Mouse (Mus musculus): Measurements from ENCODE around the gene Ubc. TPM values are rescaled to one million over a fixed set of nuclear protein-coding genes. Genes with fewer than 3 reads are reported as not detected.
A peak's percentile ranks its signal among the peaks of the same experiment; 100 is the strongest.
"Not testable (repeated sequence)": the region's sequence is repeated elsewhere in the genome, so short reads cannot be mapped to it uniquely, and the experiment has no call there.

Ubc gene
- 1,000 to 10,000 TPM; 1,428 to 1,489 TPM for total RNA-seq (2021)
- long read RNA-seq, experiment 1, transcript Ubc-203 (2 exons, 2,581 nt), result minor isoform, 5 of 1,133 reads
- long read RNA-seq, experiment 1, transcript Ubc-202 (2 exons, 2,618 nt), result major isoform, 660 of 1,133 reads
- long read RNA-seq, experiment 1, partial matches to known transcripts, result 0 of 1,133 reads
- long read RNA-seq, experiment 1, other reads (novel, unspliced or antisense), result 466 of 1,133 reads
- long read RNA-seq, experiment 2, transcript Ubc-202 (2 exons, 2,618 nt), result major isoform, 190 of 398 reads
- long read RNA-seq, experiment 2, partial matches to known transcripts, result 152 of 398 reads
- long read RNA-seq, experiment 2, other reads (novel, unspliced or antisense), result 52 of 398 reads

GRCm38 (mm10) chr5:125389579-125390441, at the start of gene Ubc:
TSS of gene Ubc (minus strand) at chr5:125390202.
- peak; percentile 93 to 94 for DNase-seq

GRCm38 (mm10) chr5:125434347-125434746, 44.3 kb upstream of the Ubc start:
- DNase-seq, result not testable (repeated sequence)

GRCm38 (mm10) chr5:125433793-125434337, 43.9 kb upstream of the Ubc start, which contains the start of gene Dhx37:
TSS of gene Dhx37 (minus strand) at chr5:125434121.
- peak; percentile 96 for DNase-seq

GRCm38 (mm10) chr5:125432324-125432723, 42.3 kb upstream of the Ubc start:
- not testable (repeated sequence) for DNase-seq

- DNase-seq, result peak; percentile 64 to 72
Measured at GRCm38 (mm10) chr5:125426343-125426742, 36.3 kb upstream of the Ubc start.

- DNase-seq, result no peak
Measured at GRCm38 (mm10) chr5:125425698-125426276, 35.8 kb upstream of the Ubc start.

- no peak for DNase-seq
Measured at GRCm38 (mm10) chr5:125419124-125419523, 29.1 kb upstream of the Ubc start.

GRCm38 (mm10) chr5:125418636-125419035, 28.6 kb upstream of the Ubc start:
- no peak for DNase-seq

GRCm38 (mm10) chr5:125416183-125416582, 26.2 kb upstream of the Ubc start:
- DNase-seq, result no peak

- no peak for DNase-seq
Measured at GRCm38 (mm10) chr5:125413763-125414162, 23.8 kb upstream of the Ubc start.

- DNase-seq, result not testable (repeated sequence)
Measured at GRCm38 (mm10) chr5:125412536-125412935, 22.5 kb upstream of the Ubc start.

- peak; percentile 78 to 82 for DNase-seq
Measured at GRCm38 (mm10) chr5:125411972-125412530, 22.0 kb upstream of the Ubc start.

GRCm38 (mm10) chr5:125409348-125410090, 19.5 kb upstream of the Ubc start:
- DNase-seq, result no peak

GRCm38 (mm10) chr5:125408842-125409241, 18.8 kb upstream of the Ubc start:
- DNase-seq, result peak; percentile 87 to 90

GRCm38 (mm10) chr5:125407910-125408575, 18.0 kb upstream of the Ubc start:
- no peak for DNase-seq

GRCm38 (mm10) chr5:125407020-125407830, 17.2 kb upstream of the Ubc start:
- no peak for DNase-seq

GRCm38 (mm10) chr5:125406322-125407016, 16.5 kb upstream of the Ubc start:
- DNase-seq, result peak; percentile 55 to 65

GRCm38 (mm10) chr5:125405546-125406248, 15.7 kb upstream of the Ubc start:
- DNase-seq, result peak; percentile 82 to 85

Measured in adrenal gland, postnatal 36 days (tissue).